Mouse (Mus musculus) kidney, postnatal 0 days (tissue): ENCODE measurements at regions not wholly inside any gene's neighbourhood (a gene's known extent, or its start where the extent isn't known, plus 50 kb on each side); places are given as distances from the start of the nearest gene placed in this dataset.

ENCODE experiments used
- ATAC-seq: fragments of 200-750 bp; cut with Nextera tagmentation; replicated peaks from 2 replicates; pipeline ENCODE4 v1.8.0; 2017; ENCODE audit warnings: low read depth, moderate number of reproducible peaks, moderate TSS enrichment, moderate library complexity; ENCODE audit not compliant: low FRiP score
- DNase-seq: peaks from one replicate; pipeline ENCODE4 v3.0.0-alpha.2; 2016; ENCODE audit warnings: low spot score
- H3K27ac ChIP-seq: fragments of 300-500 bp; sonication (generic); 2 replicates; pipeline ENCODE4 v1.5.1; 2014; ENCODE audit warnings: mild to moderate bottlenecking
- H3K27me3 ChIP-seq: fragments of 300-500 bp; sonication (generic); 2 replicates; pipeline ENCODE4 v1.6.1; 2014; ENCODE audit warnings: low read length, mixed read lengths; ENCODE audit not compliant: insufficient read depth
- H3K36me3 ChIP-seq: fragments of 300-500 bp; sonication (generic); 2 replicates; pipeline ENCODE4 v1.6.1; 2014; ENCODE audit warnings: low read length, mixed read lengths; ENCODE audit not compliant: insufficient read depth
- H3K4me1 ChIP-seq: fragments of 300-500 bp; sonication (generic); replicated peaks from 2 replicates; pipeline ENCODE4 v1.6.1; 2014; ENCODE audit warnings: antibody characterized with exemption, low read length, mixed read lengths; ENCODE audit not compliant: insufficient read depth
- H3K4me2 ChIP-seq: fragments of 300-500 bp; sonication (generic); 2 replicates; pipeline ENCODE4 v1.6.1; 2014; ENCODE audit warnings: mild to moderate bottlenecking, low read length, moderate library complexity, mixed read lengths
- H3K4me3 ChIP-seq: fragments of 300-500 bp; sonication (generic); replicated peaks from 2 replicates; pipeline ENCODE4 v1.5.1; 2014; ENCODE audit warnings: low read depth, low read length
- H3K9ac ChIP-seq: fragments of 300-500 bp; sonication (generic); 2 replicates; pipeline ENCODE4 v1.6.1; 2014; ENCODE audit warnings: low read depth, low read length
- H3K9me3 ChIP-seq: fragments of 300-500 bp; sonication (generic); replicated peaks from 2 replicates; pipeline ENCODE4 v1.6.1; 2016; ENCODE audit warnings: low read length, inconsistent platforms, mixed read lengths
- CTCF ChIP-seq: IDR thresholded peaks from 2 replicates; pipeline ENCODE4 v1.5.1; 2016; ENCODE audit warnings: antibody characterized with exemption, low read depth, mild to moderate bottlenecking, moderate library complexity
- WGBS: fragments of 180-500 bp; shearing (Covaris S2); extraction: QIAGEN DNeasy Blood & Tissue Kit; methylation state at CpG from one replicate; pipeline ENCODE4 v1.1.7; 2014; 5-methylcytosine and 5-hydroxymethylcytosine counted together

GRCm38 (mm10) chr12:25168213-25168545 is 71.2 kb upstream of the Id2 start:
- no peak for DNase-seq
- H3K9me3 ChIP-seq, result no peaks in the 10 kb centered on the region
- H3K36me3 ChIP-seq, result no peaks in the 10 kb centered on the region
- 84% methylated on average over 5 of the region's 5 CpGs for WGBS
- no peak overlapping the region for H3K9ac ChIP-seq
- ATAC-seq, result no peak
- H3K27me3 ChIP-seq, result no peaks in the 10 kb centered on the region
- H3K4me3 ChIP-seq, result no peak overlapping the region
- no peak for TF ChIP-seq CTCF
- H3K4me1 ChIP-seq, result peaks cover 10% of the 10 kb centered on the region; the same call in 1 of the 2 replicates
- no peak overlapping the region for H3K4me2 ChIP-seq
- no peak overlapping the region for H3K27ac ChIP-seq

GRCm38 (mm10) chr12:25167504-25168212 is 70.7 kb upstream of the Id2 start:
- Histone ChIP-seq H3K4me1 (peaks cover 12% of the 10 kb centered on the region; the same call in 1 of the 2 replicates), H3K4me3 (no peak overlapping the region), H3K27ac (no peak overlapping the region), H3K9ac (no peak overlapping the region), H3K4me2 (no peak overlapping the region), H3K9me3 (no peaks in the 10 kb centered on the region), H3K36me3 (no peaks in the 10 kb centered on the region), H3K27me3 (no peaks in the 10 kb centered on the region)
- 65% methylated on average over 12 of the region's 12 CpGs for WGBS
- TF ChIP-seq CTCF, result no peak
- no peak for DNase-seq
- ATAC-seq, result no peak

- Histone ChIP-seq H3K4me1 (peaks cover 12% of the 10 kb centered on the region; the same call in 1 of the 2 replicates), H3K9me3 (no peaks in the 10 kb centered on the region), H3K27me3 (no peaks in the 10 kb centered on the region), H3K9ac (no peak overlapping the region), H3K4me3 (no peak overlapping the region), H3K4me2 (no peak overlapping the region), H3K36me3 (no peaks in the 10 kb centered on the region), H3K27ac (no peak overlapping the region)
- TF ChIP-seq CTCF, result no peak
- DNase-seq, result no peak
- ATAC-seq, result no peak
- 84% methylated on average over 2 of the region's 2 CpGs for WGBS
Measured at GRCm38 (mm10) chr12:25166525-25166924, 69.6 kb upstream of the Id2 start.

- Histone ChIP-seq H3K27ac (no peak overlapping the region), H3K4me3 (no peak overlapping the region), H3K4me2 (no peak overlapping the region), H3K9me3 (no peaks in the 10 kb centered on the region), H3K36me3 (no peaks in the 10 kb centered on the region), H3K4me1 (peaks cover 12% of the 10 kb centered on the region; the same call in 1 of the 2 replicates), H3K9ac (no peak overlapping the region), H3K27me3 (no peaks in the 10 kb centered on the region)
- no peak for DNase-seq
- WGBS, result 67% methylated on average over 3 of the region's 3 CpGs
- no peak for TF ChIP-seq CTCF
- ATAC-seq, result peak; percentile 77
Measured at GRCm38 (mm10) chr12:25165650-25166049, 68.7 kb upstream of the Id2 start.

- DNase-seq, result no peak
- 60% methylated on average over 1 of the region's 1 CpGs for WGBS
- Histone ChIP-seq H3K4me2 (no peak overlapping the region), H3K4me1 (peaks cover 12% of the 10 kb centered on the region; the same call in 1 of the 2 replicates), H3K36me3 (no peaks in the 10 kb centered on the region), H3K4me3 (no peak overlapping the region), H3K27ac (no peak overlapping the region), H3K27me3 (no peaks in the 10 kb centered on the region), H3K9ac (no peak overlapping the region), H3K9me3 (no peaks in the 10 kb centered on the region)
- no peak for TF ChIP-seq CTCF
- ATAC-seq, result no peak
Measured at GRCm38 (mm10) chr12:25164724-25165123, 67.8 kb upstream of the Id2 start.

- ATAC-seq (peak; percentile 59), DNase-seq (peak; percentile 36)
- no peak overlapping the region for H3K4me3 ChIP-seq
- H3K4me1 ChIP-seq, result peaks cover 12% of the 10 kb centered on the region; the same call in 1 of the 2 replicates
- H3K9ac ChIP-seq, result no peak overlapping the region
- peak overlapping the region; percentile 43; the same call in 1 of the 2 replicates for H3K27ac ChIP-seq
- no peaks in the 10 kb centered on the region for H3K9me3 ChIP-seq
- no peak overlapping the region for H3K4me2 ChIP-seq
- TF ChIP-seq CTCF, result no peak
- no peaks in the 10 kb centered on the region for H3K36me3 ChIP-seq
- no peaks in the 10 kb centered on the region for H3K27me3 ChIP-seq
- 17% methylated on average over 6 of the region's 6 CpGs for WGBS
Measured at GRCm38 (mm10) chr12:25163541-25163940, 66.6 kb upstream of the Id2 start.

- no peak for TF ChIP-seq CTCF
- Histone ChIP-seq H3K27ac (no peak overlapping the region), H3K4me2 (no peak overlapping the region), H3K27me3 (no peaks in the 10 kb centered on the region), H3K9me3 (no peaks in the 10 kb centered on the region), H3K36me3 (no peaks in the 10 kb centered on the region), H3K4me1 (peaks cover 12% of the 10 kb centered on the region; the same call in 1 of the 2 replicates), H3K4me3 (no peak overlapping the region), H3K9ac (no peak overlapping the region)
- ATAC-seq, result no peak
- DNase-seq, result no peak
- WGBS, result 76% methylated on average over 6 of the region's 6 CpGs
Measured at GRCm38 (mm10) chr12:25162843-25163242, 65.9 kb upstream of the Id2 start.
